Mouse (Mus musculus) bone marrow, adult 2 months (tissue): Measurements from ENCODE around the gene Poglut1.

Source experiments
- CTCF ChIP-seq: fragments of 200-500 bp; IDR thresholded peaks from 2 replicates; pipeline ENCODE4 v1.5.1; 2011; ENCODE audit warnings: low read length, control low read depth; ENCODE audit not compliant: control insufficient read depth, insufficient read depth
- POLR2A ChIP-seq: fragments of 200-500 bp; IDR thresholded peaks from 2 replicates; pipeline ENCODE4 v1.6.1; 2011; ENCODE audit warnings: low read depth, mild to moderate bottlenecking, control low read depth, low read length, borderline replicate concordance; ENCODE audit not compliant: control insufficient read depth

DNA sequence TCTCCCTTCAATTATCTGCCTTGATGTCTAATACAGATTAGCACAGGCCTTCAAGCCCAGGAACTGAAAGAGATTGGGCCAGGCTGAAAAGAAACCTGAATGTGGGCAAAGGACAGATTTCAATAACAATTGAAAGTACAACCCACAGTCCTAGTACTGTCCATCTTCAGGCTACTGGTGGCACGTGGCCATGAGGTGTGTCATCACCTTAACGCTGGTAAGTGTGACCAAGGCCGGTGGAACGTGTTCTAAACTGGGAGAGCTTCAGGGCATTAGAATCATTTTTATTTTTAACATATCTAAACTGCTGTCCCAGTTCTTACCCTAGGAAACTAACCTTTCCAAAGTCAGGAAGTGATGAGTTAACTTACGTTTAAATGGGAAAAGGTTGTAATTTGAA is 37.1 kb upstream of the Poglut1 start:
- TF ChIP-seq CTCF (no peak), POLR2A (no peak)
